Mouse (Mus musculus) cerebellum, adult 2 months (tissue): ENCODE results near the gene Rrp7a. TPM values are rescaled to one million over a fixed set of nuclear protein-coding genes. Genes with fewer than 3 reads are reported as not detected.

Experiments
- DNase-seq, 2 experiments: peaks; one replicate each; pipeline ENCODE4 v3.0.0; 2021
- H3K27ac ChIP-seq: fragments of 200-500 bp; 2 replicates; pipeline ENCODE4 v1.5.1; 2012; ENCODE audit warnings: low read length, control low read depth, inconsistent platforms; ENCODE audit not compliant: insufficient read depth
- H3K27me3 ChIP-seq: fragments of 200-500 bp; 2 replicates; pipeline ENCODE4 v1.6.1; 2012; ENCODE audit warnings: inconsistent platforms, mild to moderate bottlenecking, low read length, moderate library complexity; ENCODE audit not compliant: control insufficient read depth, insufficient read depth
- H3K4me1 ChIP-seq: fragments of 200-500 bp; 2 replicates; pipeline ENCODE4 v1.6.1; 2011; ENCODE audit warnings: low read length; ENCODE audit not compliant: control insufficient read depth, insufficient read depth
- H3K4me3 ChIP-seq: fragments of 200-500 bp; replicated peaks from 2 replicates; pipeline ENCODE3; 2011; ENCODE audit warnings: mild to moderate bottlenecking, low read depth, low read length, control low read depth; ENCODE audit not compliant: insufficient read depth
- CTCF ChIP-seq: fragments of 200-500 bp; IDR thresholded peaks from 2 replicates; pipeline ENCODE4 v1.5.1; 2011; ENCODE audit warnings: low read depth, mild to moderate bottlenecking, control low read depth, low read length, moderate library complexity, borderline replicate concordance; ENCODE audit not compliant: insufficient read depth
- POLR2A ChIP-seq: fragments of 200-500 bp; IDR thresholded peaks from 2 replicates; pipeline ENCODE4 v1.6.1; 2011; ENCODE audit warnings: low read length, control low read depth, borderline replicate concordance; ENCODE audit not compliant: insufficient read depth
- WGBS: fragments of 180-500 bp; shearing (Covaris S2); methylation state at CpG from one replicate; pipeline ENCODE4 v1.1.7; 2018; 5-methylcytosine and 5-hydroxymethylcytosine counted together
- polyA plus RNA-seq: library from polyadenylated mRNA; depleted of rRNA; stranded (reverse); fragments of >200 nt; gene quantifications from 2 replicates; pipeline ENCODE4 v1.2.3, GENCODE M21; 2012

The Rrp7a gene
- polyA plus RNA-seq, 1 experiment, result 114 TPM

DNA sequence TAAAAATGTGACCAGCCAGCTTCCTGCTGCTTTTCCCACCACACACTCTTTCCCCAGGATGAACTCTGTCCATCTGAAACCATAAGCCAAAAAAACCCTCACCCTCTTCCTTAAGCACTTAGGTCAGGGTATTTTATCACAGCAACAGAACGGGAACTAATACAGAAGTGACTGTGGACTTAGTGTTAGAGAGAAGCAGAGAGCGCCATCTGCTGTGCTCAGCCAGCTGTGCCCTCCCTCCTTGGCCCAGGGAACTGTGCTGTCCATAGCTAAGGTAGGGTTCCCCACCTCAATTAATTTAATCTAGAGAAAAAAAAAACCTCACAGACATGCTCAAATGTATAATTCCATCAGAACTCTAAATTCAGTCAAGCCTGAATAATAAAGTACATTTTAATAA lies 26.7 kb downstream of the Rrp7a start:
- TF ChIP-seq POLR2A (no peak), CTCF (no peak)
- no peak for DNase-seq
- H3K27me3 ChIP-seq, result no peaks in the 10 kb centered on the region
- H3K4me1 ChIP-seq, result no peaks in the 10 kb centered on the region
- no peak overlapping the region for H3K4me3 ChIP-seq
- H3K27ac ChIP-seq, result no peak overlapping the region
- WGBS, result 44% methylated on average over 2 of the region's 2 CpGs

DNA sequence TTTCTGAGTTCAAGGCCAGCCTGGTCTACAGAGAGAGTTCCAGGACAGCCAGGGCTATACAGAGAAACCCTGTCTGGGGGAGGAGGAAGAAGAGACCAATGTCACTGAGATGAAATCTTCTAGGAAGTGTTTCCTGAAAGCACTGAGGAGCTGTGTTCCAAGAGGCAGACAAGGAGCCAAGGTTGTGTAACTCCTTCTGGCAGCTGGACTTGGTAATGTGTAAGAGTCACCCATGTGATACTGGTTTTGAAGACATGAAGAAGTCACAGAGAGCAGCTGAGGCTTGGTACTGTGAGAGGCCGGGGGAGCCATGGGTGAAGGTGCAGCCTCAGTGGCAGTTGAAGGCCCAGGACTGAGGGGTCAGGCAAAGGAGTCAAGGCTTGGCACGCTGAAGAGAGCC lies 28.9 kb downstream of the Rrp7a start:
- 81% methylated on average over 2 of the region's 2 CpGs for WGBS
- Histone ChIP-seq H3K4me1 (no peaks in the 10 kb centered on the region), H3K27ac (no peak overlapping the region), H3K27me3 (no peaks in the 10 kb centered on the region), H3K4me3 (no peak overlapping the region)
- TF ChIP-seq CTCF, result no peak
- no peak for TF ChIP-seq POLR2A
- no peak for DNase-seq

- no peak for DNase-seq
- TF ChIP-seq CTCF (no peak), POLR2A (no peak)
- 63% methylated on average over 3 of the region's 3 CpGs for WGBS
- Histone ChIP-seq H3K27me3 (no peaks in the 10 kb centered on the region; the same call in 1 of the 2 replicates), H3K4me1 (no peaks in the 10 kb centered on the region), H3K4me3 (no peak overlapping the region), H3K27ac (no peak overlapping the region)
These were observed 31.7 kb downstream of the Rrp7a start for GRCm38 (mm10) chr15:83090874-83091273.

- Histone ChIP-seq H3K4me3 (no peak within 1 kb of the TSS), H3K4me1 (no peaks in the 10 kb centered on the region), H3K27me3 (no peaks in the 10 kb centered on the region; the same call in 1 of the 2 replicates), H3K27ac (no peak within 1 kb of the TSS)
- no peak for DNase-seq
- TF ChIP-seq CTCF (no peak), POLR2A (no peak)
- WGBS, result 10% methylated on average over 7 of the region's 7 CpGs
These were observed 33.3 kb downstream of the Rrp7a start, which contains the start of gene Serhl for GRCm38 (mm10) chr15:83089429-83089605. TSS of gene Serhl (plus strand) at chr15:83089506.

GRCm38 (mm10) chr15:83088495-83089428 lies 33.8 kb downstream of the Rrp7a start:
- 9% methylated on average over 27 of the region's 27 CpGs for WGBS
- no peak for TF ChIP-seq CTCF
- TF ChIP-seq POLR2A, result no peak
- H3K4me1 ChIP-seq, result no peaks in the 10 kb centered on the region
- H3K27me3 ChIP-seq, result no peaks in the 10 kb centered on the region; the same call in 1 of the 2 replicates
- DNase-seq, result peak in 1 of 2 experiments; percentile 11
- no peak overlapping the region for H3K4me3 ChIP-seq
- H3K27ac ChIP-seq, result no peak overlapping the region

DNA sequence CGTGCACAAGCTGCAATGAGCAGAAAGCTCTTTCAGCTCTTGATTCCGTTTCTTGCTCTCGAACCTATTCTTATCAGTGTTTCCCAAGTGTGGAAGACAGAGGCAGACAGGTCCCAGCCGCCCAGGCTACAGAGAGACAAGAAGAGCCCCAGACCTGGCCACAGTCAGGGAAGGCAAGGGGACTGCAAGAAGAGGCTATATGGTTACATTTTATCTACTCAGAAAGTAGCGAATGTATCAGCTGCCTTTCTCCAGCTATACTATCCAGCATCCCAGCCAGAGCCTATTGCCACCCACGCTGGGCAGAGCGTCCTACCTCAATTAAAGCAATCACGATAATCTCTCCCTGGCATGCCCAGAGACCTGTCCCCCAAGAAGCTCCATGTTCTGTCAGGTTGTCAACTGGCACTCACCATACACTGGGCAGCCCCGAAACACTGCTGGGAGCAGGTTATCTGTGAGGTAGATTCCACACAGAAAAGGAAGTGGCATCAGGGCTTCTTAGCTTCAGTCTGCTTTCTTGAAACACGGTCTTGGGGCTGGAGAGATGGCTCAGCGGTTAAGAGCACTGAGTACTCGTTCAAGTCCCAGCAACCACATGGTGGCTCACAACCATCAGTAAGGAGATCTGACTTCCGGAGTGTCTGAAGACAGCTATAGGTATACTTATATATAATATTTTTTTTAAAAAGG lies 35.8 kb downstream of the Rrp7a start:
- no peaks in the 10 kb centered on the region for H3K4me1 ChIP-seq
- H3K27me3 ChIP-seq, result no peaks in the 10 kb centered on the region; the same call in 1 of the 2 replicates
- TF ChIP-seq CTCF (no peak), POLR2A (no peak)
- DNase-seq, result no peak
- no peak overlapping the region for H3K4me3 ChIP-seq
- 92% methylated on average over 13 of the region's 13 CpGs for WGBS
- no peak overlapping the region for H3K27ac ChIP-seq

DNA sequence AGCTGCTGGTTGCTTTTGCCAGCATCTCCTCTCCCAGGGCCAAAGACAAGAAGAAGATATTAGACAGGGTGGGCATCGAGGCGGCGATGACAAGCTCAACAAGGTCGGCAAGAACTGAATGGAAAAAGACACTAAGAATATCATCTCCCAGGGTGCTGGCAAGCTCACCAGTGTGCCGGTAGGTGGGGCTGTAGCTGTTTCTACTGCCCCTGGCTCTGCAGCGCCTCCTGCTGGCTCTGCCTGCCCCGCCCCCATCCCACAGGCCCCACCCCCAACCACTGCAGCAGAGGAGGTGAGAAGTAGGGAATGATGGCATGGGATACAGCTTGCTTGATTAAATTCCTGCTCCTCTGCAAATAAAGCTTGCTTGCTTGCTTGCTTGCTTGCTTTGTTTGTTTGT lies 36.7 kb downstream of the Rrp7a start:
- TF ChIP-seq CTCF (0 out of 2 replicates have a peak, but pooled peaks have one; percentile 20), POLR2A (no peak)
- DNase-seq, result no peak
- H3K4me1 ChIP-seq, result no peaks in the 10 kb centered on the region
- no peaks in the 10 kb centered on the region; the same call in 1 of the 2 replicates for H3K27me3 ChIP-seq
- H3K27ac ChIP-seq, result no peak overlapping the region
- H3K4me3 ChIP-seq, result no peak overlapping the region
- WGBS, result 24% methylated on average over 7 of the region's 7 CpGs
